Mouse (Mus musculus) embryonic fibroblast, embryonic 13.5 days (primary cell): ENCODE results near the gene Mlc1. TPM values are rescaled to one million over a fixed set of nuclear protein-coding genes. Genes with fewer than 3 reads are reported as not detected.
A peak's percentile ranks its signal among the peaks of the same experiment; 100 is the strongest.

Experiments
- H3K27ac ChIP-seq: 2 replicates; pipeline ENCODE4 v1.5.1; 2012; ENCODE audit warnings: low read length, control low read depth, inconsistent platforms; ENCODE audit not compliant: insufficient read depth
- H3K4me1 ChIP-seq: 2 replicates; pipeline ENCODE4 v1.6.1; 2011; ENCODE audit warnings: low read length; ENCODE audit not compliant: control insufficient read depth, insufficient read depth
- H3K4me3 ChIP-seq: 2 replicates; pipeline ENCODE4 v1.5.1; 2011; ENCODE audit warnings: mild to moderate bottlenecking, control low read depth, low read length; ENCODE audit not compliant: insufficient read depth
- CTCF ChIP-seq: IDR thresholded peaks from 2 replicates; pipeline ENCODE4 v1.5.1; 2011; ENCODE audit warnings: mild to moderate bottlenecking, control low read depth, low read length, moderate library complexity, borderline replicate concordance; ENCODE audit not compliant: insufficient read depth
- POLR2A ChIP-seq: IDR thresholded peaks from 2 replicates; pipeline ENCODE4 v1.6.1; 2011; ENCODE audit warnings: low read depth, mild to moderate bottlenecking, control low read depth, low read length, moderate library complexity
- polyA plus RNA-seq: library from polyadenylated mRNA; stranded (reverse); fragments of >200 nt; gene quantifications from 2 replicates; pipeline ENCODE4 v1.2.4, GENCODE M21; 2011; ENCODE audit warnings: low read depth; ENCODE audit not compliant: missing spikeins, insufficient read length

The Mlc1 gene
- 0.79 TPM in 1 of 2 replicates, not detected in the other for polyA plus RNA-seq

DNA sequence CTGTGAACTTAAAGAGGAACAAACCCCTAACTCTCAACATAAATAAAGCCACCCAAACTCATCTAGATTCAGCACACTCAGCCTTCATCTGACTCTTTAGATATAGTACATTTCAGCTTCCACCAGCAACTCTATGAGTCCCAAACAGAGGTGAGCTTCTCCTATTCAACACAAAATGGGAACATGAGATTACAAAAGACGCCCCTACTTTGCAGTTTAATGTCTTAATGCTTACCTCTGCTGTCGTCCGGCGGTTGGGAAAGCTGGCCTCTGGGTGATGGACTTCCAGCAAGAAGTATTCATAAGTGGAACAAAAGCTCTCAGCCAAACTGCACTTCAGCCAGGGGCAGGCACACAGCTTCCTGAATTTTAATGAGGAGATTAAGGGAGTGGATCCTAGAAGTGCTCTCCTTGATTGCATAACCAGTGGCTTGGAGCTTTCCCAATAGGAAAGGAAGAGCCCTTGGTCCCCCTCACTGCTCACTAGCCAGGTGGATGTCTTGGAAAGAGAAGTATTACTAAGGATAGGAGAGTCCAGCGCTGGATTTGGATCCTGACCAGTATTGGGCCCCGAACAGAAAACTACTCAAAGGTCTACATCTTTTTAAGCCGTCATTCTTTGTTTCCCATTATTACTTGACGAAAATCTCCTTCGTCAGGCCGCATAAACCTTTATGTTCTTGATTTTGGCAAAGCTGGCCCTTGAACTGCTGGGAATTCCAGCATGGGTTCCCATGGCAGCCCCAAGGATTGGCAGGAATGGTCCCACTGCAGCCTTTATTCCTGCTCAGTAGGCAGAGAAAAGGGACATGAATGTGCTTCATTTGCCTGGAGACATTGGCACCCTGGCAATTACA is at the start of gene Mlc1:
Gene Mlc1, minus strand, starts transcription at position 727 of the 857 bp plus-strand sequence.
- H3K4me3 ChIP-seq, result no peak within 1 kb of the TSS
- no peak within 1 kb of the TSS for H3K27ac ChIP-seq
- no peak for TF ChIP-seq CTCF
- no peak for TF ChIP-seq POLR2A
- H3K4me1 ChIP-seq, result no peaks in the 10 kb centered on the region

DNA sequence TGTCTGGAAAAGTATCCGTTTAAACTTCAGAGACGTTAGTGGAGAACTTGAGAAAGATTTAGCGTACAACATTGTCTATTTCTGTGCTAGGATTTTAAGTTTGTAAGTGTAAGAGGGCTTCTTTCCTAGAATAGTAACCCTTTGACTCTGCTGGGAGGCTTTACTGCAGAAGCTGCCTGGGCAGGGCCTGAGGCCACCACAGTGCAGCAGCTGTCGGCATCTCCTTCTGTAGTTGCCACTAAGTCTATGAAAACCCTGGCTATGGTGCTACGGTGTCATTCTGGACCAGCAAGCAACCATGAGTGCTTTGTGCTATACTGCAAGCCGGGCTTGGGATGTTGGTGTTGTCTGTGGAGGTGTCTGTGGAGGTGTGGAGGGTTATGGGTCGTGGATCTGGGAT is 41.7 kb upstream of the Mlc1 start:
- H3K4me3 ChIP-seq, result no peak overlapping the region
- no peak overlapping the region for H3K27ac ChIP-seq
- no peak for TF ChIP-seq POLR2A
- no peak for TF ChIP-seq CTCF
- H3K4me1 ChIP-seq, result no peaks in the 10 kb centered on the region

DNA sequence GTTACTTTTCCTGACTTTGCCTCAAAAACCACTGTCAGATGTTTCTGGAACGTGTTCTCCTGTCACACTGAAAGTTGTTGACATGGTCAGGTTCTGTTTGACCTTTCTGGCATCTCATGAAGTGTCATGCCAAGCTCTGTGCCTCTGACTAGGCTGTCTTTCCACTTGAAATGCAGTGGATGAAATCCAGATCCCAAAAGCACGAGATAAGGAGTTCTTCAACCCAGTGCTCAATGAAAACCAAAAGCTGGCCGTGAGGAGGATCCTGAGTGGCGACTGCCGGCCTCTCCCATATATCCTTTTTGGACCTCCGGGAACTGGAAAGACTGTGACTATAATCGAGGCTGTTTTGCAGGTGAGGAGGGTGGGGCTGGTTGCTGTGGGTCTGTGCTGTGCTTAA is 41.3 kb upstream of the Mlc1 start:
- no peak overlapping the region for H3K27ac ChIP-seq
- H3K4me3 ChIP-seq, result no peak overlapping the region
- TF ChIP-seq POLR2A (no peak), CTCF (no peak)
- H3K4me1 ChIP-seq, result no peaks in the 10 kb centered on the region

DNA sequence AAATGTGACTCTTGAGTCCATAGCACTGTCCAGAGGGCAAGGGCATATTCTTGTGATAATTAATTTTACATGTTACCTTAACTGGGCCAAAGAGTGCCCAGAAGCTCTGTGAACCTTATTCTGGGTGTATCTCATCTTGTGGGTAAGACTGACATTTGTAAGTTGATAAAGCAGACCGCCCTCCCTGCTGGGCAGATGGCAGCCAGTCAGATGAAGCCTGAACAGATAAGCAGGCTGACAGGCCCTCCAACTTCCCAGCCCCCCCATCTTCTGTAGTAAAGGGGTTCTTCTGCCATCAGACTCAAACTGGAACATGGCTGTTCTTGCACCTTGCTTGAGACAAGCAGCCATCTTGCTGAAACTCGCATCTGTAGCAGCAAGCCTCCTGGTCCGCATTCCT is 37.9 kb upstream of the Mlc1 start:
- Histone ChIP-seq H3K4me1 (no peaks in the 10 kb centered on the region), H3K27ac (no peak overlapping the region), H3K4me3 (no peak overlapping the region)
- TF ChIP-seq CTCF (no peak), POLR2A (no peak)

DNA sequence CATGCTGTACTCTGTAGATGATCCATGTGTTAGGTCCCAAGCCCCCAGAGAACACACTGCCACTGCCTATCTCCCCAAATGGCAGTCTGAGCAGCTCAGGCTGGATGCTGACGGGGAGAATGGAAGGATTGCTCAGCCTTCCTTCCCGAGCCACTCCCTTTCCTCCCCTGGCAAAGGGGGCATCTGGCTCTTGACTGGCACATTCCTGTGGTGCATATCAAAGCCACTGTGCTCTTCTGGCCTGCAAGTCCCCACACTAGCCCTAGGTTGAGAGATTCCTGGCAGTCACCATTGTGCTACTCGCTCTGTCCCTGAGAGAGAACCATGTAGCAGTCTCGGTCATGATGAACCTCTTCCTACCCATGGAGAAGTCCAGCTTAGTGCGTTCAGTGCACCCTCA is 29.0 kb upstream of the Mlc1 start:
- Histone ChIP-seq H3K4me3 (no peak overlapping the region), H3K4me1 (no peaks in the 10 kb centered on the region; the same call in none of the 2 replicates), H3K27ac (no peak overlapping the region)
- TF ChIP-seq CTCF (no peak), POLR2A (no peak)

DNA sequence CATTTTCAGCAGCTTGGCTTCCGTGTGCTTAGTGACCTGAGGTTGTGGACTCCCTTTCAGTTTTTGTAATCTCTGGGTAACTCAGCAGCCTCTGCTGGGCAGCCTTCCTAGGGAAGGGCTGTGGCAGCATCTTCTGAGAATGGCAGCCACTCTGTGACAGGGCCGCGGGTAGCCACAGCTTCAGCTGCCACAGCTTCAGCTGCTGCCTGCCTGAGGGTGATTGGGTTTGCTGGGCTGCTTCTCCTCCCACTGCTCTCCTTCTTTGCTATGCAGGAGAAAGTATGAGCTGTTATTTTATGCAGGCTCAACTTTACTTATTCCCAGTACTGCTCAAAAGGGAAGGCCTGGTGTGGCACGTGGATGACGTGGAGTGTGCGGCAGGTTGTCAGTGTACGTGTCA is 28.2 kb upstream of the Mlc1 start:
- H3K4me1 ChIP-seq, result no peaks in the 10 kb centered on the region; the same call in none of the 2 replicates
- H3K4me3 ChIP-seq, result no peak overlapping the region
- TF ChIP-seq POLR2A (no peak), CTCF (no peak)
- H3K27ac ChIP-seq, result no peak overlapping the region

DNA sequence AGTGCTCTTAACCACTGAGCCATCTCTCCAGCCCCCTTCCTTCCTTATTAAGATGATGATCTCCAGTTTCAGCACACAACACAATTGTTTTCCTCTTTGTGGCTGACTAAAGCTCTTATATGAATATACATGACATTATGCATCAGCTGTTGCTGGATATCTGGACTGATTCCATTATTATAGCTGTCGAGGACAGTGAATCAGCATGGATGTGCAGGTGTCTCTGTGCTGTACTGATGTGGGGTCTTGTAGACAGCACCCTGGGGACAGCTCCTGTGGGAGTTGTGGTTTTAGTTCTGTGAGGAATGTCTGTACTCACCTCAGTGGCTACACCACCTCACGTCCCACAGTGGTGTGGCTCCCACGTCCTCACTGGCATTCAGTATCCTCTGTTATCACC is 22.4 kb upstream of the Mlc1 start:
- Histone ChIP-seq H3K27ac (no peak overlapping the region), H3K4me1 (no peaks in the 10 kb centered on the region; the same call in none of the 2 replicates), H3K4me3 (no peak overlapping the region)
- TF ChIP-seq POLR2A, result no peak
- no peak for TF ChIP-seq CTCF

DNA sequence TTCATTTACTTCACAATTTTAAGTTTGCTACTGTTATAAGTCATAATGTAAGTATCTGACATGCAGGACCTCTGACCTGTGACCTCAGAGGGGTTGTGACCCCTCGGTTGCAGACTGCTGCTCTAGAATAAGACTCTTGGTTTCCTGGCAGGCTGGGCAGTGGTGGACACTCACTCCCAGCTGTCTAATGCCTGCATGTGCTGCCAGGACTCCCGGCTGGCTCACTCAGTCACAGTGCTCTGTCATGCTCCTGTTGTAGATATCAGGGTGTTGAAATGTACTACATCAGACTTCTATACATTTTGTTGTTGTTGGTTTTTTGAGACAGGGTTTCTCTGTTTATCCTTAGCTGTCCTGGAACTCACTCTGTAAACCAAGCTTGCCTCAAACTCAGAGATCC is 21.6 kb upstream of the Mlc1 start:
- Histone ChIP-seq H3K4me3 (no peak overlapping the region), H3K27ac (no peak overlapping the region), H3K4me1 (no peaks in the 10 kb centered on the region; the same call in none of the 2 replicates)
- TF ChIP-seq POLR2A, result no peak
- TF ChIP-seq CTCF, result no peak

DNA sequence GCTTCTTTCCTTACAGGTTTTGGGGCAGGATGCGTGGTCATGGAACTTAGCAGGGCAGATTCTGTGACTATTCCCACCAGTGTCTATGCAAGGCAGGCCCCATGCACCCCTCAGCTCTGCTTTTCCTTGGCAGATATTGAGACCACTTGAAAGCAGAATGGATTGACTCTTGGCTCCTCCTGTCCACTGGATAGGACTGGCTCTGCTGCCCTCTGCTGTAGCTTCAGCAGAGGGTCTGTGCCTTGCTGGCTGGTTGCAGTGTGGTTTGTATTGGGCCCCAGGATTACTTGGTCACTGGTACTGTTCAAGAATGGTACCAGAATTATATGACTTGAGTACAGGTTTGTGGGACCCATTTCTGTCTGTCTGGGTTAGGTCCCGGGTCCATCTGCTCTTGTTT is 20.3 kb upstream of the Mlc1 start:
- no peaks in the 10 kb centered on the region; the same call in none of the 2 replicates for H3K4me1 ChIP-seq
- H3K4me3 ChIP-seq, result no peak overlapping the region
- TF ChIP-seq POLR2A (no peak), CTCF (peak; percentile 39; the same call in 1 of the 2 replicates)
- H3K27ac ChIP-seq, result no peak overlapping the region

DNA sequence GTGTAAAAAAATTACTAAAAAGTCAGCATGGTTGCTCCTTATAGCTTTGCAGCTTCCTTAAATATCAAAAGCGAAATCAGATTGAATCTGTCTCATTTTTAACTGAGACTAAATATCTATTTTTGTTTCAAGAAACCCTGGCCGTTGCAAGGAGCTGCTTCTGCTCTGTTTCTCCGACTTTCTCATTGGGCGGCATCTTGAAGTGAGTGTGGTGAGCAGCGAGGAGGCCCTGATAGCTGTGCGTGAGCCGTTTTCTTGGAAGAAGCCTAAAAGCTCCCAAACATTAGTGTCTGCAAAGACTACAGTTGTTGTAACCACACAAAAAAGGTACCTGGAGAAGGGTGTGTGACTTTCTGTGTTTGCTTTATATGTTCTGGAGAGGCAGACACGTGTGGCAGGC is 19.8 kb upstream of the Mlc1 start:
- Histone ChIP-seq H3K4me1 (no peaks in the 10 kb centered on the region; the same call in 1 of the 2 replicates), H3K4me3 (no peak overlapping the region), H3K27ac (no peak overlapping the region)
- TF ChIP-seq CTCF (no peak), POLR2A (no peak)

DNA sequence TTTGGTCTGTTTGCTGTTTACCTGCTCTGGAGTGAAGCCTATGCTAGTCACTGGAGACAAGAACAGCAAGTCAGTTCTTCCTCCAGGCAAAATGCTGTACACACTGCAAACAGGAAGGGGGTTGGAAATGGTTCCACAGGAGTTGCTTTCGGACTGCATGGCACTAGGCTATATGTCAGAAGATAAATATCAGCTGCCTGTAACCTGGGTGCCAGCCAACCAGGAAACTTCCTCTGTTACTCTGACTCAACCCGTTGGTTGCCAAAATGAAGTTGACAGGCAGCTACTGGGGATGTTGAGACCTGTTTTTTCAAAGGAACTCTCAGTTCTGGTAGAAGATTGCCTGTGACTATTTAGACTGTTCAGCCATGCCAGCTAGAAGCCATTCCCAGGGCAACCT is 10.4 kb upstream of the Mlc1 start:
- no peak for TF ChIP-seq CTCF
- no peak for TF ChIP-seq POLR2A
- H3K4me1 ChIP-seq, result no peaks in the 10 kb centered on the region
- H3K27ac ChIP-seq, result no peak overlapping the region
- no peak overlapping the region for H3K4me3 ChIP-seq
